Mouse (Mus musculus) thymus, postnatal 25 days (tissue): ENCODE data around the gene Surf1.
"Not testable (repeated sequence)": the region's sequence is repeated elsewhere in the genome, so short reads cannot be mapped to it uniquely, and the experiment has no call there.

Source experiments
- DNase-seq: peaks from one replicate; pipeline ENCODE4 v3.0.0; 2022

Gene Surf1

DNA sequence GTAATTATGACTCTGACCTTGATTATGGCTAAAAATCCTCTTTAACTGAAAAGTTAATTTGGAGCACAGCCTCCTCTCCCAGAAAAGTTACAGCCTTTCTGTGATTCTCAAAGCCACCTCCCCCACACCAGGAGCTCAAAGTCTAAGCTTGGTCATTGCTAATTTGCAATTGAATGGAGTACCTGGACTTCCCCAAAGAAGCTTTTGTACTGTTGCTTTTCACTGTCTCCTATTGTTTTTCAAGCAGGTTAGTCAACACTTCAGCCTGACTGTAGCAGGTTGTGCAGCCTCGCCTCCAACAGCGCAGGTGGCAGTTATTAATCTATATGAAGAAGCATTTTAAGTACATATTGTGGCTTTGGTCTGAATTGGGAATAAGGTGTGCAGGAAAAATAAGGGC, 30.8 kb downstream of the Surf1 start:
- not testable (repeated sequence) for DNase-seq

DNA sequence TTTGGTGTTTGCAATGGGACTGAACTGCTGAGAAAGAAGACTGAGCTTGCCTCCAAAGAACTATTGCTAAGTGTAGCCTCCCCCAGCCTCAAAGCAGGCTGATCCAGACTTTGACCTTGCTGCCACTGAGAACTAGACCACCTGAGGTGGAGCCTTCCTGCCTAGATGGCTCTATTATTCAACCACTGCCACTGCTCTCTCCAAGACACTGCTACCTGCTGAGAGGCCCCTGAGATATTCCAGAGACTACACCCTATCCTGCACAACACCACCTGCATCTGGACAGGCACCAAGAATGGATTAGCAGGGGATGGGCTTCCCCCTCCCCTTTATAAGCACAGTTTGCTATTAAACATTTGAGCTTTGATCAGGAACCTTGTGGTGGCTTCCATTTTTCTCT, 37.8 kb downstream of the Surf1 start:
- DNase-seq, result no peak

DNA sequence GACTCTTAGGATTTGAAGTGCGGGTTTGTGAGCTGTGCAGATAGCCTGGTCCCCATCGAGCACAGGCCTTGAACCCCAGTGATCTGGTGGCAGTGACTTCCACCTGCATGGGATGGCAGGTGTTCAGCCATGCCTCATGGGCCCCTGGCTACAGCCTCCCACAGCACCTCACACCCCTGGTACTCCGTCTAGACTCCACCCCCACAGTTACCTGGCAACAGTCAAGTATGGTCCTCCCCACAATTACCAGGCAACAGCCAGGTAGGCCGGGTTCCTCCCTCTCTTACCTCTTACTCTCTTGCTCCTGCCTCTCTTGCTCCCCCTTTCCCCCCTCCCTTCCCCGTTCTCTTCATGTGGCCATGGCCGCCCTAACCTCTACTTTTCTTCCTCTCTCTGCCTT, 45.7 kb downstream of the Surf1 start:
- DNase-seq, result no peak

DNA sequence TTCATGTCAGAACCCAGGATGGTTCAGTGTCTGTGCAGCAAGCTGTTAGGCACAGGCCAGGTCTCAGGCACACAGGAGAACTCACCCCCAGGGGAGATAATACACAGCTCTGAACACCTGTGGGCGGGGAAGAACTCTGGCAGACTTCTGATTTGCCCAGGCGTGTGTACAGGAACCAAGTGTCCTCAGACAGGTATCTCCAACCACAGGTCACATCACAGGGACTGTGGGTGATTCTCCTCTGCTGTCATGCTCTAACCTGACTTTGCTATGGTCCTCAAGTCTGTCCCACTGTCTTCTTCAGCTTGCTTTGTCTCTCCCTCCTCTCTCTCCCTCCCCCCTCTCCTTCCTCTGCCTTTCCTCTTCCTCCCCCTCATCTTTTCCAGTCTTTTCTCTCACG, 51.5 kb downstream of the Surf1 start, which contains the start of gene Abo:
Gene Abo (minus strand): TSS at position 101 of the 400 bp plus-strand sequence.
- no peak for DNase-seq
